Mouse (Mus musculus) left cerebral cortex, adult 2 months (tissue): ENCODE data around the gene Rprml. TPM values are rescaled to one million over a fixed set of nuclear protein-coding genes. Genes with fewer than 3 reads are reported as not detected.

Experiments
- DNase-seq, 2 experiments: peaks; one replicate each; pipeline ENCODE4 v3.0.0; 2021 to 2022; ENCODE audit warnings: low spot score in 2 of 2, mixed read lengths in 1 of 2; ENCODE audit errors: extremely low spot score in 1 of 2
- H3K27ac ChIP-seq: fragments of 200-600 bp; 2 replicates; pipeline ENCODE4 v1.8.1; 2022
- H3K4me3 ChIP-seq: fragments of 200-600 bp; 2 replicates; pipeline ENCODE4 v1.8.1; 2022
- CTCF ChIP-seq: fragments of 200-600 bp; IDR thresholded peaks from 2 replicates; pipeline ENCODE4 v1.8.1; 2022; ENCODE audit warnings: antibody characterized with exemption, mild to moderate bottlenecking, moderate library complexity
- intact Hi-C: fragments of 180-260 bp; cut with DNase I; formaldehyde crosslinking; loops from one replicate; pipeline ENCODE4 v1.15.1; 2025
- total RNA-seq, 2 experiments: library from RNA; stranded (reverse); gene quantifications; 2 replicates each; pipeline ENCODE4 v1.2.3; 2021

The Rprml gene
- total RNA-seq, 2 experiments from 2014 or later: 92.5 to 92.7 TPM

- no peak overlapping the region for H3K4me3 ChIP-seq
- DNase-seq: peak in 1 of 2 experiments; percentile 5
- intact Hi-C loops: no loop called here
- H3K27ac ChIP-seq: no peak overlapping the region
- no peak for TF ChIP-seq CTCF
Observed at GRCm38 (mm10) chr11:103646301-103646700, 3.1 kb upstream of the Rprml start.

GRCm38 (mm10) chr11:103647921-103648620, 1.3 kb upstream of the Rprml start:
- DNase-seq: peak in 1 of 2 experiments; percentile 4
- intact Hi-C loops: no loop called here
- peak overlapping the region; percentile 38 for H3K27ac ChIP-seq

GRCm38 (mm10) chr11:103648656-103649055, 714 bp upstream of the Rprml start:
- DNase-seq: no peak
- no peak for TF ChIP-seq CTCF
- Histone ChIP-seq H3K27ac (peak overlapping the region; percentile 84), H3K4me3 (peak overlapping the region; percentile 64)
- intact Hi-C loops: loop anchor here (1.0 kb wide), 2 partner anchors 14 to 18 kb away; no protein-coding TSS in a partner anchor

More at GRCm38 (mm10) chr11:103647921-103648620, 1.3 kb upstream of the Rprml start:
- no peak for TF ChIP-seq CTCF
- H3K4me3 ChIP-seq: no peak overlapping the region

- peak overlapping the region; percentile 95 for H3K27ac ChIP-seq
- intact Hi-C loops: loop anchor here (1.0 kb wide), 2 partner anchors 12 to 16 kb away; no protein-coding TSS in a partner anchor
Observed at GRCm38 (mm10) chr11:103649983-103650493, 668 bp downstream of the Rprml start.

GRCm38 (mm10) chr11:103651426-103651825, 2.1 kb downstream of the Rprml start:
- intact Hi-C loops: no loop called here
- peak overlapping the region; percentile 89 for H3K27ac ChIP-seq
- DNase-seq: peak in 1 of 2 experiments; percentile 44
- H3K4me3 ChIP-seq: peak overlapping the region; percentile 64
- TF ChIP-seq CTCF: no peak

More at GRCm38 (mm10) chr11:103649983-103650493, 668 bp downstream of the Rprml start:
- H3K4me3 ChIP-seq: peak overlapping the region; percentile 64
- no peak for TF ChIP-seq CTCF
- no peak for DNase-seq

GRCm38 (mm10) chr11:103653359-103653965, 4.1 kb downstream of the Rprml start:
- intact Hi-C loops: loop anchor here (1.0 kb wide), 1 partner anchor 9 kb away; no protein-coding TSS in a partner anchor
- peak in 1 of 2 experiments; percentile 50 for DNase-seq
- no peak overlapping the region for H3K4me3 ChIP-seq
- peak overlapping the region; percentile 79 for H3K27ac ChIP-seq
- no peak for TF ChIP-seq CTCF

- no peak overlapping the region for H3K27ac ChIP-seq
- intact Hi-C loops: no loop called here
- no peak for TF ChIP-seq CTCF
- DNase-seq: no peak
- H3K4me3 ChIP-seq: no peak overlapping the region
Observed at GRCm38 (mm10) chr11:103656520-103656919, 7.2 kb downstream of the Rprml start.

GRCm38 (mm10) chr11:103658189-103658588, 8.8 kb downstream of the Rprml start:
- intact Hi-C loops: no loop called here
- TF ChIP-seq CTCF: no peak
- no peak for DNase-seq

GRCm38 (mm10) chr11:103661863-103662262, 12.5 kb downstream of the Rprml start:
- peak in 1 of 2 experiments; percentile 72 for DNase-seq
- peak overlapping the region; percentile 80 for H3K27ac ChIP-seq

More at GRCm38 (mm10) chr11:103658189-103658588, 8.8 kb downstream of the Rprml start:
- Histone ChIP-seq H3K27ac (no peak overlapping the region), H3K4me3 (no peak overlapping the region)

GRCm38 (mm10) chr11:103662546-103662945, 13.2 kb downstream of the Rprml start:
- no peak for TF ChIP-seq CTCF
- H3K4me3 ChIP-seq: no peak overlapping the region
- H3K27ac ChIP-seq: peak overlapping the region; percentile 80
- DNase-seq: peak; percentile 72 to 77
- intact Hi-C loops: loop anchor here (1.0 to 10.0 kb wide), 4 partner anchors 9 to 468 kb away; partner anchors contain the start of gene Rprml

More at GRCm38 (mm10) chr11:103661863-103662262, 12.5 kb downstream of the Rprml start:
- no peak overlapping the region for H3K4me3 ChIP-seq
- intact Hi-C loops: loop anchor here (1.0 to 10.0 kb wide), 4 partner anchors 9 to 467 kb away; partner anchors contain the start of gene Rprml
- TF ChIP-seq CTCF: no peak

GRCm38 (mm10) chr11:103663119-103663518, 13.7 kb downstream of the Rprml start:
- H3K4me3 ChIP-seq: no peak overlapping the region
- intact Hi-C loops: loop anchor here (10.0 kb wide), 1 partner anchor 468 kb away; no protein-coding TSS in a partner anchor
- peak overlapping the region; percentile 75 for H3K27ac ChIP-seq
- no peak for TF ChIP-seq CTCF
- DNase-seq: no peak
